Mouse (Mus musculus) brown adipose tissue, adult 24 weeks (tissue): ENCODE results near the gene Aspm. TPM values are rescaled to one million over a fixed set of nuclear protein-coding genes. Genes with fewer than 3 reads are reported as not detected.

ENCODE experiments used
- H3K27ac ChIP-seq: fragments of 200-500 bp; replicated peaks from 2 replicates; pipeline ENCODE4 v1.5.1; 2012; ENCODE audit warnings: low read depth, mild to moderate bottlenecking, low read length
- H3K4me1 ChIP-seq: fragments of 200-500 bp; 2 replicates; pipeline ENCODE4 v1.6.1; 2012; ENCODE audit warnings: low read length, mixed read lengths; ENCODE audit not compliant: control insufficient read depth, insufficient read depth, insufficient read length
- H3K4me3 ChIP-seq: fragments of 200-500 bp; 2 replicates; pipeline ENCODE4 v1.5.1; 2012; ENCODE audit warnings: low read depth, mild to moderate bottlenecking, low read length, moderate library complexity; ENCODE audit not compliant: insufficient read depth
- polyA plus RNA-seq: library from polyadenylated mRNA; stranded (reverse); fragments of >200 nt; gene quantifications from 2 replicates; pipeline ENCODE4 v1.2.4, GENCODE M21; 2012; ENCODE audit not compliant: missing spikeins, insufficient read depth, insufficient read length

Aspm gene
- polyA plus RNA-seq, 1 experiment = not detected

GRCm38 (mm10) chr1:139465936-139466335 is 11.4 kb downstream of the Aspm start:
- no peaks in the 10 kb centered on the region for H3K4me1 ChIP-seq
- H3K4me3 ChIP-seq = no peak overlapping the region
- no peak overlapping the region for H3K27ac ChIP-seq

GRCm38 (mm10) chr1:139478898-139479297 is 24.3 kb downstream of the Aspm start:
- Histone ChIP-seq H3K4me1 (no peaks in the 10 kb centered on the region), H3K4me3 (no peak overlapping the region), H3K27ac (no peak overlapping the region)

GRCm38 (mm10) chr1:139480246-139480645 is 25.7 kb downstream of the Aspm start:
- Histone ChIP-seq H3K4me1 (no peaks in the 10 kb centered on the region), H3K4me3 (no peak overlapping the region), H3K27ac (no peak overlapping the region)

GRCm38 (mm10) chr1:139481146-139481545 is 26.6 kb downstream of the Aspm start:
- Histone ChIP-seq H3K4me3 (no peak overlapping the region), H3K4me1 (no peaks in the 10 kb centered on the region), H3K27ac (no peak overlapping the region)

- H3K4me3 ChIP-seq = no peak overlapping the region
- no peaks in the 10 kb centered on the region for H3K4me1 ChIP-seq
- H3K27ac ChIP-seq = no peak overlapping the region
These were observed 40.1 kb downstream of the Aspm start for GRCm38 (mm10) chr1:139494630-139495029.

GRCm38 (mm10) chr1:139495408-139495807 is 40.8 kb downstream of the Aspm start:
- Histone ChIP-seq H3K4me3 (no peak overlapping the region), H3K4me1 (no peaks in the 10 kb centered on the region), H3K27ac (no peak overlapping the region)

GRCm38 (mm10) chr1:139496212-139496611 is 41.6 kb downstream of the Aspm start:
- no peak overlapping the region for H3K27ac ChIP-seq
- H3K4me1 ChIP-seq = no peaks in the 10 kb centered on the region
- no peak overlapping the region for H3K4me3 ChIP-seq

GRCm38 (mm10) chr1:139499751-139500150 is 45.2 kb downstream of the Aspm start:
- H3K4me3 ChIP-seq = no peak overlapping the region
- H3K27ac ChIP-seq = no peak overlapping the region
- no peaks in the 10 kb centered on the region for H3K4me1 ChIP-seq

GRCm38 (mm10) chr1:139501258-139501752 is 46.7 kb downstream of the Aspm start, which contains the start of gene F13b:
F13b (plus strand) TSS chr1:139501702.
- Histone ChIP-seq H3K4me1 (no peaks in the 10 kb centered on the region), H3K4me3 (no peak within 1 kb of the TSS), H3K27ac (no peak within 1 kb of the TSS)

GRCm38 (mm10) chr1:139514556-139514955 is 60.0 kb downstream of the Aspm start:
- Histone ChIP-seq H3K4me1 (no peaks in the 10 kb centered on the region), H3K27ac (no peak overlapping the region), H3K4me3 (no peak overlapping the region)

Other genes with a start within 250 kb of the Aspm start
- not detected in 2 replicates for gene Crb1, start 77.7 kb upstream of the Aspm start, polyA plus RNA-seq
- 9.1 and 17.0 TPM in 2 replicates for gene Zbtb41, start 32.5 kb upstream of the Aspm start, polyA plus RNA-seq
- gene F13b, start 46.9 kb downstream of the Aspm start, polyA plus RNA-seq = not detected in 2 replicates
- gene Cfhr1, start 105.5 kb downstream of the Aspm start, polyA plus RNA-seq = not detected in 2 replicates